Mouse (Mus musculus) kidney, postnatal 4 days (tissue): ENCODE results near the gene Amer2.
"Not testable (repeated sequence)": the region's sequence is repeated elsewhere in the genome, so short reads cannot be mapped to it uniquely, and the experiment has no call there.

ENCODE experiments used
- DNase-seq, 2 experiments: peaks; one replicate each; pipeline ENCODE4 v3.0.0; 2021; ENCODE audit warnings: mixed read lengths in 2 of 2

Gene Amer2

DNA sequence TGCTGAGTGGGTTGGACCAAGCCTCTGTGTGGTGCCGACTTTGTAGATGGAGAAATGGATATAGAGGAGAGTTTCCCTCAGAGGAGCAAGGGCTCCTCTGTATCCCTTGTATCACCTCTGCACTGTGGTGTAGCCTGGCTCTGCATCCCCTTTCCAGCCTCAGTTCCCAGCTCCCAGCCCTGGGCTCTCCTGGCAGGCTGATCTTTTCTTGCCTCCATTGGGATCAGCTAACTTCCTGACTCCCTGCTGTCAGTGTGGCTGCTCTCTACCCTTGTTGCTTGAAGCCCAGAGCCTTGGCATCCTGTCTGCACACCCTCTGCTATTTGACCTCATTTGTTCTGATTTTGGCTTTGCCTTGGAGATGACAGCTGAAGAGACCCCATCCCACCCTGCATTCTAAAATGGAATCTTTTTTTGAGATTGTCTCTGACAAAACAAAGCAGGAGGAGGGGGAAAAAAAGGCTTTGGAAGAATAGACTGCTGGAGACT, at the start of gene Amer2:
Gene Amer2, plus strand, starts transcription at position 439 of the 489 bp plus-strand sequence.
- DNase-seq = no peak

- not testable (repeated sequence) for DNase-seq
These were observed 33.1 kb upstream of the Amer2 start for GRCm38 (mm10) chr14:60340001-60340400.

- no peak for DNase-seq
These were observed 32.5 kb upstream of the Amer2 start for GRCm38 (mm10) chr14:60340570-60340969.

DNA sequence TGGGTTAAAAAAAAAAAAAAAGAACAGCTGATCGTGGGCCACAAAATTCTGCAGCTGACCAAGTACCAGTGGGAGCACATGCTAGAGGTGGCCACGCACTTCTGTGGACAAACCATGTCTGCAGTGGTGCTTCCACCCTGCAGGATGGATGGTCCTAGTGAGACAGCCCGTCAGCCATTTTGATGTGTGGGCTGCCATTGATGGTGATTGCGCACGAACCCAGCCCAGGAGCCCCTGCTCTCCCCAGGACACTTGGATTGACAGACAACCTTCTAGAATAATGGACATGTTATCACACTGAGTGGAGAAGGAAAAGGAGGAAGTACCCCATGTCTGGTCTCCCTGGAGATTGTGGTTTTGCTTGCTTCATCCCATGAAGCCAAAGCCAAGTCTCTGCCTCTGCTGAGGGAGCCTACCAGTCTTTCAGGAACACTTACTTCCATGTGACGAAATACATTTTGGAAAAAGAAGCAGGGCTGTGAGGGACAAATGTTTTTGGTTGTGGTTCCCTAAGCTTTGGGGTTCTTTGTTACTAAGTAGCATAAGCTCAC, 27.7 kb upstream of the Amer2 start:
- DNase-seq = no peak

DNA sequence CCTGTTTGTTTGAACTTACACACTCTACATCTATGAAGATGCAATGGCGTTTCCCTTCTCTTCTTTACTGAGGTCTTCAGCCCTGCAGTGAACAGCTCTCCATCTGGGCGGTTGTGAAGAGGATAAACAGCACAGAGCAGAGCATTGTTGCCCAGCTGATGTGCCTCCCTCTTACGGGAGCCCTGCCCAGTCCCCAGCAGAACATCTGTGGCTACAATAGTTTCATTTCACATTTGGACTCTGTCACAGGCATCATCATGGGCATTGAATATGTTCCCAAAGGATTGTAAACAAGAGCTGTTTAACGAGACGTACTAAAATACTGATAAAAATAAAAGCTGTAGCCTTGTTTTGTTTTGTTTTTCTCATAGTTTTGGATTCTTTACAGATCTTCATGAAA, 14.7 kb upstream of the Amer2 start:
- no peak for DNase-seq

- DNase-seq = no peak
These were observed 11.5 kb upstream of the Amer2 start for GRCm38 (mm10) chr14:60361380-60362212.

- DNase-seq = no peak
These were observed 6.3 kb upstream of the Amer2 start for GRCm38 (mm10) chr14:60366729-60367128.

- DNase-seq = no peak
These were observed 4.0 kb upstream of the Amer2 start for GRCm38 (mm10) chr14:60368769-60369666.

GRCm38 (mm10) chr14:60369667-60370315, 3.3 kb upstream of the Amer2 start:
- no peak for DNase-seq

GRCm38 (mm10) chr14:60377107-60377506, 4.0 kb downstream of the Amer2 start:
- no peak for DNase-seq

- peak in 1 of 2 experiments; percentile 5 for DNase-seq
These were observed 4.5 kb downstream of the Amer2 start for GRCm38 (mm10) chr14:60377546-60377945.

DNA sequence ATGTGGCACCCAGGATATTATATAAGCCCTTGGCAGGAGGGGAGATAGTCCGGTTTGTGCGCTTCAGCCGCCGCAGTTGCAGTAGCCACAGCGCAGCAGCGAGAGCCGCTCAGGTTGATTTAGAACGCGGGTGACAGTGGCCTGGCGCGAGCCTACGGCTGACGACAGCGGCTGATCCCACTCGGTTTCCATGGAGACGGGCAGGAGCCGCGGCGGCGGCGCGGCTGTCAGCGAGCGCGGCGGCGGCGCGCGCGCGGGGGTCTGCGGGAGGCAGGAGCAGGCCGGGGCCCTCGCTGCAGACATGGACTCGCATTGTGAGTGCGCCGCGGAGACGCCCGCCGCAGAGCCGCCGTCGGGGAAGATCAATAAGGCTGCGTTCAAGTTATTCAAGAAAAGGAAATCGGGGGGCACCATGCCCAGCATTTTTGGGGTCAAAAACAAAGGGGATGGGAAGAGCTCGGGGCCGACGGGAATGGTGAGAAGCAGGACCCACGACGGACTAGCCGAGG, 5.1 kb downstream of the Amer2 start:
- DNase-seq = peak; percentile 83 to 86

- DNase-seq = peak; percentile 48 to 63
These were observed 5.7 kb downstream of the Amer2 start for GRCm38 (mm10) chr14:60378566-60379322.

GRCm38 (mm10) chr14:60379323-60379957, 6.4 kb downstream of the Amer2 start:
- DNase-seq = peak in 1 of 2 experiments; percentile 15

DNA sequence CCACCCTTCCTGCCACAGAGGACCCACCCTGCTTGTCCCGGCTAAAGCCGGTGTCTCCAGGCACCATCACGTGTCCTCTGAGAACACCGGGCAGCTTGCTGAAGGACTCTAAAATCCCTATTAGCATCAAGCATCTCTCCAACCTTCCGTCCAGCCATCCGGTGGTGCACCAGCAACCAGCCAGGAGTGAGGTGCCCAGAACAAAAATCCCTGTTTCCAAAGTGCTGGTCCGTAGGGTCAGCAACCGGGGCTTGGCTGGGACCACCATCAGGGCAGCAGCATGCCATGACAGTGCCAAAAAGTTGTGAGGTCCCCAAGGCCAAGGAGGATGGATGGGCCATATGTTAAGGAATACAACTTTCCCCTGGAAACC, 6.9 kb downstream of the Amer2 start:
- no peak for DNase-seq

GRCm38 (mm10) chr14:60381671-60382070, 8.6 kb downstream of the Amer2 start:
- DNase-seq = no peak

- DNase-seq = peak in 1 of 2 experiments; percentile 13
These were observed 10.8 kb downstream of the Amer2 start for GRCm38 (mm10) chr14:60383816-60384215.

- DNase-seq = no peak
These were observed 11.2 kb downstream of the Amer2 start for GRCm38 (mm10) chr14:60384269-60384668.

DNA sequence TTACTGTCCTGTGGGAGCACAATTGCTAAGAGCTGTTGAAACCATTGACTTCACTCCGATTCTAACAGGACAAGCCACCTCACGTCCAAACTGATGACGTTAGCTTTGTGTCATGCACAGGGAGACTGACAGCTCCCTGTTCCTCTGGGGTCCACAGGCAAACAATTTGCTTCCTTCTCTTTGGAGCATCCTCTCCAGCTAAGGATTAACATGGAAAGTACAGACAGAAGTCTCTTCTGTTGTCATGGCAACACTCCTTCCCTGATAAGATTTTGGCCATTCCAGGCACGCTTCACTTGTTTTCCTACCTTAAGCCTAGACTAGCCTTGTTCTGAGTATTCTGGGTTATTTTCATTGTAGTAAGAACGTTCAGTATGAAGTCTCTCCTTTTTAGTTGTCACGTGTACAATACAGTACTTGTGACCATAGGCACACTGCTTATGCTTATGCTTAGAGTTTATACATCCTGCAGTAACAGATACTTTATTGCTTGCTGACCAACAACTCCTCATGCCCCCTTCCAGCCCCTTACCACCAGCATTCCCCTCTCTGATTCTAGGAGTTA, 12.1 kb downstream of the Amer2 start:
- no peak for DNase-seq

GRCm38 (mm10) chr14:60386591-60387501, 13.8 kb downstream of the Amer2 start:
- no peak for DNase-seq
